Mouse (Mus musculus) heart, postnatal 14 days (tissue): ENCODE results near the gene Mettl4. TPM values are rescaled to one million over a fixed set of nuclear protein-coding genes. Genes with fewer than 3 reads are reported as not detected.

ENCODE experiments used
- DNase-seq, 2 experiments: peaks; one replicate each; pipeline ENCODE4 v3.0.0; 2021 to 2022
- intact Hi-C: fragments of 180-260 bp; cut with DNase I; formaldehyde crosslinking; loops from one replicate; pipeline ENCODE4 v1.15.1; 2025
- long read RNA-seq, 2 experiments: library from polyadenylated mRNA; stranded (forward); transcript quantifications; one replicate each; pipeline ENCODE4 v2.0.0; 2021
- total RNA-seq, 2 experiments: library from RNA; stranded (reverse); gene quantifications; 2 replicates each; pipeline ENCODE4 v1.2.3; 2021

Mettl4 gene
- 1 to 10 TPM; 8.5 TPM for total RNA-seq
- long read RNA-seq, experiment 1, partial matches to known transcripts, result 0 of 8 reads
- long read RNA-seq, experiment 1, other reads (novel, unspliced or antisense), result 7 of 8 reads
- long read RNA-seq, experiment 2, partial matches to known transcripts, result 1 of 5 reads
- long read RNA-seq, experiment 2, other reads (novel, unspliced or antisense), result 2 of 5 reads

GRCm38 (mm10) chr17:94749466-94750135 is at the start of gene Mettl4:
Mettl4 (minus strand) TSS chr17:94750019.
- intact Hi-C loops, result no loop called here

GRCm38 (mm10) chr17:94778871-94779482 is 29.2 kb upstream of the Mettl4 start:
- no peak for DNase-seq
- intact Hi-C loops, result no loop called here

More at GRCm38 (mm10) chr17:94749466-94750135, at the start of gene Mettl4:
- DNase-seq, result peak; percentile 93 to 94

GRCm38 (mm10) chr17:94768491-94768890 is 18.7 kb upstream of the Mettl4 start:
- intact Hi-C loops, result no loop called here
- DNase-seq, result no peak

GRCm38 (mm10) chr17:94764711-94765110 is 14.9 kb upstream of the Mettl4 start:
- intact Hi-C loops, result no loop called here
- no peak for DNase-seq

GRCm38 (mm10) chr17:94764011-94764410 is 14.2 kb upstream of the Mettl4 start:
- intact Hi-C loops, result no loop called here
- no peak for DNase-seq

GRCm38 (mm10) chr17:94762405-94762804 is 12.6 kb upstream of the Mettl4 start:
- no peak for DNase-seq
- intact Hi-C loops, result no loop called here

GRCm38 (mm10) chr17:94750136-94750729 is 414 bp upstream of the Mettl4 start:
- intact Hi-C loops, result no loop called here

GRCm38 (mm10) chr17:94738173-94738572 is 11.6 kb downstream of the Mettl4 start:
- DNase-seq, result no peak
- intact Hi-C loops, result no loop called here

More at GRCm38 (mm10) chr17:94750136-94750729, 414 bp upstream of the Mettl4 start:
- DNase-seq, result no peak

GRCm38 (mm10) chr17:94735885-94736284 is 13.9 kb downstream of the Mettl4 start:
- intact Hi-C loops, result no loop called here
- DNase-seq, result no peak

- intact Hi-C loops, result no loop called here
- DNase-seq, result no peak
Observed at GRCm38 (mm10) chr17:94735437-94735836, 14.4 kb downstream of the Mettl4 start.

GRCm38 (mm10) chr17:94730416-94730815 is 19.4 kb downstream of the Mettl4 start:
- intact Hi-C loops, result loop anchor here (5.0 kb wide), 1 partner anchor 1573 kb away; no protein-coding TSS in a partner anchor
- DNase-seq, result peak in 1 of 2 experiments; percentile 18

- intact Hi-C loops, result no loop called here
- DNase-seq, result no peak
Observed at GRCm38 (mm10) chr17:94726750-94727149, 23.1 kb downstream of the Mettl4 start.

GRCm38 (mm10) chr17:94673515-94674317 is 76.1 kb downstream of the Mettl4 start:
- no peak for DNase-seq
- intact Hi-C loops, result no loop called here
